Mouse (Mus musculus): ENCODE measurements around the gene Trappc6a. TPM values are rescaled to one million over a fixed set of nuclear protein-coding genes. Genes with fewer than 3 reads are reported as not detected.

Gene Trappc6a
- polyA plus RNA-seq, 1 experiment from 2014 or later, result 82.3 TPM

DNA sequence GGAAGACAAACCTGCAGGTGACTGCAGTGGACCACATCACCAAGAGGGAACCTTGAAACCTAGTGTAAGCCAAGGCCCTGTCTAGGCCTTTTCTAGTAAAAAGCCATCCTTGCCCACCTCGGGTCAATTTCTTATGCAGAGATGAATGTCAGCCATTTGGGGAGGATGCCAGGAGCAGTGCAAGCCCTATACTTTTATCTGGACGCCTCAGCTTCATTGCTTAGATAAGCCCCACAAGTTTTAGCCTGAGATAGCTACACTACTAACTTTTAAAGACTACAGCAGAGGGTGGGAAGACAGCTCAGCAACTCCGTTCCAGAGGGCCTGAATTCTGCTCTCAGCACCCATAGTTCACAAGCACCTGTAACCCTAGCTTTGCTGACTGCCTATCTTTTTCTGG is 55.7 kb downstream of the Trappc6a start:
- no peak overlapping the region for H3K4me3 ChIP-seq (ENCODE audit: low read depth, low read length)
- peaks cover 17% of the 10 kb centered on the region for H3K4me1 ChIP-seq (ENCODE audit: control insufficient read depth, insufficient read depth, low read length)
- no peak overlapping the region for H3K9ac ChIP-seq (ENCODE audit: low read length)
- ATAC-seq (ENCODE audit: insufficient number of reproducible peaks, low FRiP score, low TSS enrichment, low read depth) (no peak), DNase-seq (ENCODE audit: low spot score) (no peak)
- no peaks in the 10 kb centered on the region for H3K9me3 ChIP-seq (ENCODE audit: control insufficient read depth, low read length)
- no peak overlapping the region for H3K27ac ChIP-seq (replicated peaks; ENCODE audit: low read depth, low read length)
- WGBS, result 82% methylated on average over 3 of the region's 3 CpGs
- H3K27me3 ChIP-seq (ENCODE audit: control insufficient read depth, insufficient read depth, low read length), result no peaks in the 10 kb centered on the region
- no peak overlapping the region for H3K4me2 ChIP-seq (ENCODE audit: low read depth, severe bottlenecking)
- peaks cover 19% of the 10 kb centered on the region for H3K36me3 ChIP-seq (ENCODE audit: control insufficient read depth, insufficient read depth, low read length)

DNA sequence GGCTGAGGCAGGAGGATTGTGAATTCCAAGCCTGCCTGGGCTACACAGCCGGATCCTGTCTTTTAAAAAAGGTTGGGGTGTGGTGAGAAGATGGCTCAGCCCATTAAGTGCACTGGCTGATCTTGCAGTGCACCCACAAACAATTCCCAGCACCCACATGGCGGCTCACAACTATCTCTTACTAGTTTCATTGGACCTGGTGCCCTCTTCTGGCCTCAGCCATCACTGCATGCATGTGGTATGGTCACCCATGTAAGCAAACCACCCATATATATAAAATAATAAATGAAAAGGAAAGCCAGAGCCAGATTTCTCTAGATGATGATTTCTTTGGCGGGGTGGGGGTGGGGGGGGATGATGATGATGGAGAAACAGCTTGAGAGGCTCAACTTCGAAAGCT is 56.3 kb downstream of the Trappc6a start:
- H3K9me3 ChIP-seq (ENCODE audit: control insufficient read depth, low read length), result no peaks in the 10 kb centered on the region
- H3K4me3 ChIP-seq (ENCODE audit: low read depth, low read length), result no peak overlapping the region
- no peak overlapping the region for H3K9ac ChIP-seq (ENCODE audit: low read length)
- peaks cover 17% of the 10 kb centered on the region for H3K4me1 ChIP-seq (ENCODE audit: control insufficient read depth, insufficient read depth, low read length)
- H3K36me3 ChIP-seq (ENCODE audit: control insufficient read depth, insufficient read depth, low read length), result peaks cover 19% of the 10 kb centered on the region
- DNase-seq (ENCODE audit: low spot score) (no peak), ATAC-seq (ENCODE audit: insufficient number of reproducible peaks, low FRiP score, low TSS enrichment, low read depth) (no peak)
- no peak overlapping the region for H3K27ac ChIP-seq (replicated peaks; ENCODE audit: low read depth, low read length)
- no peak overlapping the region for H3K4me2 ChIP-seq (ENCODE audit: low read depth, severe bottlenecking)
- no peaks in the 10 kb centered on the region for H3K27me3 ChIP-seq (ENCODE audit: control insufficient read depth, insufficient read depth, low read length)
- WGBS, result 88% methylated on average over 4 of the region's 4 CpGs

Other genes with a start within 250 kb of the Trappc6a start
- 62.3 and 65.6 TPM in 2 replicates for gene Vasp, start 236.6 kb upstream of the Trappc6a start, polyA plus RNA-seq (2014; fragmentation: Nextera tagmentation; extraction: Ambion mirVana)
- 0.24 TPM in 1 of 2 replicates, not detected in the other for gene Ppm1n, start 228.3 kb upstream of the Trappc6a start, polyA plus RNA-seq (2014; fragmentation: Nextera tagmentation; extraction: Ambion mirVana)
- gene Rtn2, start 225.8 kb upstream of the Trappc6a start, polyA plus RNA-seq (2014; fragmentation: Nextera tagmentation; extraction: Ambion mirVana), result 9.0 and 10.0 TPM in 2 replicates
- gene Fosb, start 198.3 kb upstream of the Trappc6a start, polyA plus RNA-seq (2014; fragmentation: Nextera tagmentation; extraction: Ambion mirVana), result 0.06 TPM in 1 of 2 replicates, not detected in the other
- 104 and 114 TPM in 2 replicates for gene Ercc1, start 163.6 kb upstream of the Trappc6a start, polyA plus RNA-seq (2014; fragmentation: Nextera tagmentation; extraction: Ambion mirVana)
- gene Cd3eap, start 148.9 kb upstream of the Trappc6a start, polyA plus RNA-seq (2014; fragmentation: Nextera tagmentation; extraction: Ambion mirVana), result 21.1 and 24.8 TPM in 2 replicates
- gene Ppp1r13l, start 148.6 kb upstream of the Trappc6a start, polyA plus RNA-seq (2014; fragmentation: Nextera tagmentation; extraction: Ambion mirVana), result 6.6 and 8.7 TPM in 2 replicates
- 11.8 and 13.5 TPM in 2 replicates for gene Ercc2, start 126.4 kb upstream of the Trappc6a start, polyA plus RNA-seq (2014; fragmentation: Nextera tagmentation; extraction: Ambion mirVana)
- 2.7 and 3.5 TPM in 2 replicates for gene Klc3, start 104.3 kb upstream of the Trappc6a start, polyA plus RNA-seq (2014; fragmentation: Nextera tagmentation; extraction: Ambion mirVana)
- gene Ckm, start 103.6 kb upstream of the Trappc6a start, polyA plus RNA-seq (2014; fragmentation: Nextera tagmentation; extraction: Ambion mirVana), result 3.8 and 5.2 TPM in 2 replicates
- gene Mark4, start 49.6 kb upstream of the Trappc6a start, polyA plus RNA-seq (2014; fragmentation: Nextera tagmentation; extraction: Ambion mirVana), result 10.0 and 10.8 TPM in 2 replicates
- 1.8 and 2.2 TPM in 2 replicates for gene Exoc3l2, start 45.1 kb upstream of the Trappc6a start, polyA plus RNA-seq (2014; fragmentation: Nextera tagmentation; extraction: Ambion mirVana)
- gene Bloc1s3, start within 50 bp of the Trappc6a start, polyA plus RNA-seq (2014; fragmentation: Nextera tagmentation; extraction: Ambion mirVana), result 2.3 and 2.7 TPM in 2 replicates
- gene Nkpd1, start 9.4 kb downstream of the Trappc6a start, polyA plus RNA-seq (2014; fragmentation: Nextera tagmentation; extraction: Ambion mirVana), result 0.12 and 0.16 TPM in 2 replicates
- gene Ppp1r37, start 54.7 kb downstream of the Trappc6a start, polyA plus RNA-seq (2014; fragmentation: Nextera tagmentation; extraction: Ambion mirVana), result 3.9 and 5.5 TPM in 2 replicates
- gene Zfp296, start 68.9 kb downstream of the Trappc6a start, polyA plus RNA-seq (2014; fragmentation: Nextera tagmentation; extraction: Ambion mirVana), result 0.21 and 0.52 TPM in 2 replicates
- 183 and 185 TPM in 2 replicates for gene Gemin7, start 69.2 kb downstream of the Trappc6a start, polyA plus RNA-seq (2014; fragmentation: Nextera tagmentation; extraction: Ambion mirVana)
- 55.9 and 61.5 TPM in 2 replicates for gene Clasrp, start 96.1 kb downstream of the Trappc6a start, polyA plus RNA-seq (2014; fragmentation: Nextera tagmentation; extraction: Ambion mirVana)
- 4.7 and 5.3 TPM in 2 replicates for gene Relb, start 121.0 kb downstream of the Trappc6a start, polyA plus RNA-seq (2014; fragmentation: Nextera tagmentation; extraction: Ambion mirVana)
- gene Clptm1, start 156.6 kb downstream of the Trappc6a start, polyA plus RNA-seq (2014; fragmentation: Nextera tagmentation; extraction: Ambion mirVana), result 91.6 and 97.3 TPM in 2 replicates
- gene Apoc2, start 169.5 kb downstream of the Trappc6a start, polyA plus RNA-seq (2014; fragmentation: Nextera tagmentation; extraction: Ambion mirVana), result 0.44 and 0.77 TPM in 2 replicates
- not detected in 2 replicates for gene Gm44805, start 173.0 kb downstream of the Trappc6a start, polyA plus RNA-seq (2014; fragmentation: Nextera tagmentation; extraction: Ambion mirVana)
- not detected in 2 replicates for gene Apoc4, start 173.1 kb downstream of the Trappc6a start, polyA plus RNA-seq (2014; fragmentation: Nextera tagmentation; extraction: Ambion mirVana)
- 4.5 and 5.0 TPM in 2 replicates for gene Apoc1, start 184.3 kb downstream of the Trappc6a start, polyA plus RNA-seq (2014; fragmentation: Nextera tagmentation; extraction: Ambion mirVana)
- gene Apoe, start 190.8 kb downstream of the Trappc6a start, polyA plus RNA-seq (2014; fragmentation: Nextera tagmentation; extraction: Ambion mirVana), result 83.0 and 83.4 TPM in 2 replicates
- gene Tomm40, start 207.0 kb downstream of the Trappc6a start, polyA plus RNA-seq (2014; fragmentation: Nextera tagmentation; extraction: Ambion mirVana), result 154 and 163 TPM in 2 replicates
- gene Nectin2, start 242.1 kb downstream of the Trappc6a start, polyA plus RNA-seq (2014; fragmentation: Nextera tagmentation; extraction: Ambion mirVana), result 59.3 and 63.2 TPM in 2 replicates